Comparison of ENCODE assay signal across 26 mouse cellular contexts in genomic region chrX:144337938-144338337, GRCm38 (mm10).
"Had no signal": no experiment of that assay in that cellular context is flagged by ENCODE, and none has a peak within 500 bp of the region (broad histone marks: within the 10 kb centered on the region; RNA-seq: fewer than 3 reads in every experiment).

No protein-coding gene starts in this region.

- H3K4me3 ChIP-seq: heart, embryonic 10.5 days; heart, embryonic 12.5 days; hindbrain, embryonic 10.5 days; hindbrain, embryonic 12.5 days; intestine, embryonic 15.5 days; kidney, embryonic 15.5 days; layer of hippocampus, adult 2 months; limb, embryonic 13.5 days; limb, embryonic 15.5 days; liver, embryonic 12.5 days had no signal

- H3K4me1 ChIP-seq: heart, embryonic 10.5 days; heart, embryonic 12.5 days; hindbrain, embryonic 10.5 days; hindbrain, embryonic 12.5 days; intestine, embryonic 15.5 days; kidney, embryonic 15.5 days; limb, embryonic 13.5 days; limb, embryonic 15.5 days; liver, embryonic 12.5 days had no signal

- H3K36me3 ChIP-seq: heart, embryonic 10.5 days; heart, embryonic 12.5 days; hindbrain, embryonic 10.5 days; hindbrain, embryonic 12.5 days; intestine, embryonic 15.5 days; kidney, embryonic 15.5 days; limb, embryonic 13.5 days; limb, embryonic 15.5 days; liver, embryonic 12.5 days had no signal

- ATAC-seq: hindbrain, embryonic 16.5 days; inflammation-experienced regulatory T-cells, adult 6 months; intestine, embryonic 15.5 days; intestine, postnatal 0 days; liver, embryonic 12.5 days had no signal

- DNase-seq: gastrocnemius, postnatal 14 days; gastrocnemius, postnatal 36 days; heart, adult 18-20 months; heart, postnatal 10 days; heart, postnatal 4 days; kidney, adult 18-20 months; kidney, adult 8-10 months; kidney, postnatal 14 days; kidney, postnatal 36 days; left cerebral cortex, postnatal 4 days had no signal

- H3K9me3 ChIP-seq: heart, embryonic 10.5 days; heart, embryonic 12.5 days; hindbrain, embryonic 10.5 days; hindbrain, embryonic 12.5 days; intestine, embryonic 15.5 days; kidney, embryonic 15.5 days; limb, embryonic 13.5 days; limb, embryonic 15.5 days; liver, embryonic 12.5 days had no signal

- H3K4me2 ChIP-seq: heart, embryonic 12.5 days; hindbrain, embryonic 12.5 days; hindbrain, embryonic 14.5 days; intestine, embryonic 15.5 days; kidney, embryonic 15.5 days; limb, embryonic 13.5 days; limb, embryonic 15.5 days; liver, embryonic 12.5 days had no signal

- H3K27me3 ChIP-seq: heart, embryonic 12.5 days; hindbrain, embryonic 12.5 days; intestine, embryonic 15.5 days; kidney, embryonic 15.5 days; limb, embryonic 13.5 days; limb, embryonic 15.5 days; liver, embryonic 12.5 days had no signal

- H3K9ac ChIP-seq: heart, embryonic 12.5 days; hindbrain, embryonic 12.5 days; hindbrain, embryonic 14.5 days; intestine, embryonic 15.5 days; kidney, embryonic 15.5 days; limb, embryonic 13.5 days; limb, embryonic 15.5 days; liver, embryonic 12.5 days; liver, embryonic 14.5 days had no signal

- H3K27ac ChIP-seq: heart, embryonic 10.5 days; hindbrain, embryonic 10.5 days; hindbrain, embryonic 12.5 days; hindbrain, embryonic 14.5 days; intestine, embryonic 15.5 days; kidney, embryonic 15.5 days; kidney, postnatal 0 days; layer of hippocampus, adult 2 months; limb, embryonic 13.5 days; limb, embryonic 15.5 days; liver, embryonic 12.5 days; liver, embryonic 14.5 days had no signal
